Mouse (Mus musculus) gastrocnemius, postnatal 25 days (tissue): ENCODE data around the gene Hopx. TPM values are rescaled to one million over a fixed set of nuclear protein-coding genes. Genes with fewer than 3 reads are reported as not detected.

Experiments
- DNase-seq: peaks from one replicate; pipeline ENCODE4 v3.0.0; 2022
- total RNA-seq, 2 experiments: library from RNA; stranded (reverse); gene quantifications; 1 replicate in 1 of 2; 2 replicates in 1 of 2; pipeline ENCODE4 v1.2.3; 2021

Hopx gene
- total RNA-seq, 2 experiments from 2014 or later, result 3.4 to 5.7 TPM

DNA sequence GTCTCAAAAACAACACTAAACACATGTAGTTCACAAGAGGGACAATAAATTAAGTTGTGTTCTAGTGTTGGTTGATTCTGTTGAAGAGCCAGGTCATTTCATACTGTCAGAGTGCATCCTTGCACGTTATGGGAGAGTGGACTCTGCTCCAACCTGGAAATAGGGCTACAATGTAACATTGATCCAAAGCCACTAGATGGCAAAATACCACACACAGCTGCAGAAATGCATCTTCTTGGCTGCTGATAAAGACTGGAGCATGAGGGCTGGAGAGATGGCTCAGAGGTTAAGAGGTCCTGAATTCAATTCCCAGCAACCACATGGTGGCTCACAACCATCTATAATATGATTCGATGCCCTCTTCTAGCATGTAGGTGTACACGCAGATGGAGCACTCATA lies 43.3 kb downstream of the Hopx start:
- DNase-seq, result no peak

DNA sequence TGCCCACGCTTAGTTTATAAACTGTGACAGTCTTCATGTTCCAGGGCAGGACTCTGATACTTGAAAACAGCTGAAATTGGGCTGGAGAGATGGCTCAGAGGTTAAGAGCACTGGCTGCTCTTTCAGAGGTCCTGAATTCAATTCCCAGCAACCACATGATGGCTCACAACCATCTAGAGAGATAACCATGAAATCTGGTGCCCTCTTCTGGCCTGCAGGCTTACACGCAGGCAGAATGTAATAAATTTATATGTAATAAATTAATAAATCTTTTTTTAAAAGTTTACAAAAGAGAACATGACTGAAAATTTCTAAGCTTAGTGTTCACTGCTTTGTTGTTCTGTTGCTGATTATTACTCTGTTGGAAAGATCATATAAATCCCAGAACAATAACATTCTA lies 43.9 kb downstream of the Hopx start:
- no peak for DNase-seq

DNA sequence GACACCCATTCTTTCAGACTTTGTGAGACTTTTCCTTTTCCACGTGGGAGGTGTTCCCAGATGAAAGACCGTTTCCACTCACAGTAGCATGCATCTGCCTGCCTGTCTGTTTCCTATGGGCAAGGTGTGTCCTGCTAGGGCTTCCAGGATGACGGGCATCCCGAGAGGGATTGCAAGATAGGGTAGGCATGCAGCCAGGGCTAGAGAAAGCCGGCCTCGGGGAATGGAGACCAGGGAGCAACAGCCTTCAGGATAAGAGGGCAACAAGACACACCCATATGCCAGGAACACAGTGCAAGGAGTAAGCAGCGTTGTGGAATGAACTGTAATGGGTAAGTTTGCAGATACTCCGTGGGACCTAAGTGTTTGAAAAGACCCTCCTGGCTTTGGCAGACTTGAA lies 47.6 kb downstream of the Hopx start:
- no peak for DNase-seq

DNA sequence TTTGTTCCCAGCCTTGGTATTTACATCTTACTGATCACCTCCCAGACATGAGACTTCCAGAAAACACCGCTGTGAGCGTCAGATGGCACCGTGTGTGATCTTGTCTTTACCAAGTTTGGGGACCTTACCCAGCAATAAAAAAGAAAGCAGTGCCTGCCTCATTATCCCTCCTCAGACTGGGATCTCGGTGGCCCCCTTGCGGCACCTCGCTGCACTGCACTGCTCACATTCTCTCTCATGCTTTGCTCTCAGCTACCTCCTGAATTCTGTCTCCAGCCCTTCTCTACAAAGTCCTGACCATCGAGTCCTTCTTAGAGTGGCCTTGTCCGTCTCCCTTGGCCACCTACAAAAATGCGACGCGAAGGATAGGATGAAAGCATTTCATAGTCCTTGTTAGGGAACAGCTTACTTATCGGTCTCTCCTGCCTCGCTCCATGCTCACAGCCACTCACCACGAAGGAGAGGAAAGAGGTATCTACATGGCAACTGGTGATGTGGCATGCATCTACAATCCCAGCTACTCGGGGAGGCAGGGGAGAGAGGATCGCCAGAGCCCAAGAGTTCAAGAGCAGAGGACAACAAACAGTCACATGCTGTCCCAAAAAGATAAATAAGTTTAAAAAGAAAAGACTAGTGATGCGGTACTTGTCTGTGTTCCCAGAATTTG lies 53.4 kb downstream of the Hopx start:
- peak; percentile 13 for DNase-seq

DNA sequence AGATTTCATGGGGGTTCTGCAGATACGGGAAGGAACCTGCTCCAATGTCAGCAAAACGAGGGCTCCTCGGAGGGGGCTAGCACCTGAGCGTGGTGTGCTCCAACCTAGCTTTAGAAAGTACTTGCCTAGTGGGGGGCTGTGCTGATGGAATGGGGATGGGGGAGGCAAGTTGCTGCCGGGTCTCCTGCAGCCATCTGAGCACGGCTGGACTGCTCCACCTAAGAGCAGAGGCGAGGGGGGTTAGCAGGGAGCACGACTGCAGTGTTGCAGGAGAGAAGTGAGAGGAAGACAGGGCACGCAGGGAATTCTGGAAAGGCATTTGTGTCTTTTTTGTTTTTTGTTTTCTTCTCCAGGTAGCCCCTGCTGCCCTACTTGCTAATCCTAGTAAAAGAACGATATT lies 54.6 kb downstream of the Hopx start:
- DNase-seq, result no peak

DNA sequence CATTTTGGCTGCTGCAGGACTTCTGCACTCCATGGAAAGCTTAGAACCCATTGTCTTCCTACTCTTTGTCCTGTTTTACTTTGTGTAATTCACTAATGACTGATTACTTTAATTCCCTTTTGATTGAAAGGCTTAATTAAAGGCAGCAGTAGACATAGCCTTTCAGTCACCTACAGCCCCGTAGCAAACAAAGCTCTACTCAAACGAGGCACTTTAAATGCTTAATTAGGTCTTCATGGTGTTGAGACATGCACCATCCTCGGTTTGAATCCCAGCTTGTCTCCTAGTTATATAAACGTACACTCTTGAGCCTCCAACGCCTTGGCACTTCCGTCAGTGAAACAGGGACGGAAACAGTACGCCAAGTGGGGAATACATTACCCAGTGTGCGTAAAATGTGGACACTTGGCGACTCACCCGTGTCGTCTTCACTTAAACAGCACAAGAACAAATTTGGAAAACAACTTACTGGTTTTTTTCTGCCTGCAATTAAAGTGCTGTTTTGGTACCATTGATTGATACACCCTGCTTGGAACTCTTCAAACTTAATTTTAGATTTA lies 58.0 kb downstream of the Hopx start:
- DNase-seq, result no peak

DNA sequence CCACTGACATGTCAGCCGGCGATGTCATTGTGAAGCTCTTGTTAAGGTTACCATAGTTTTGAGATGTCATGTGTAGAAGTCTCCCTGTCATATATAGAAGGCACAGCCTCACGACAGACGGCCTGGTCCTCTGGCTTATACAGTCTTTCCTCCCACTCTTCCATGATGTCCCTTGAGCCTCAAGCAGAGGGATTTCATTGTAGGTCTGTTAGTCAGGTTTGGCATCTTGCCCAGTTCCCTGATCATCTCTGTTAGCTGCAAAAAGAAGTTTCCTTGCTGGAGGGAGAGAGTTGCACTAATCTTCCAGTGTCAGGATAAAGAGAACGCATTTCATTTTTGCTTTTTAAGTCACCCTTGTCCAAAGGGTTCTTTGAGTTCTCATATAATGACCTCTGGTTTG lies 62.3 kb downstream of the Hopx start:
- DNase-seq, result no peak

DNA sequence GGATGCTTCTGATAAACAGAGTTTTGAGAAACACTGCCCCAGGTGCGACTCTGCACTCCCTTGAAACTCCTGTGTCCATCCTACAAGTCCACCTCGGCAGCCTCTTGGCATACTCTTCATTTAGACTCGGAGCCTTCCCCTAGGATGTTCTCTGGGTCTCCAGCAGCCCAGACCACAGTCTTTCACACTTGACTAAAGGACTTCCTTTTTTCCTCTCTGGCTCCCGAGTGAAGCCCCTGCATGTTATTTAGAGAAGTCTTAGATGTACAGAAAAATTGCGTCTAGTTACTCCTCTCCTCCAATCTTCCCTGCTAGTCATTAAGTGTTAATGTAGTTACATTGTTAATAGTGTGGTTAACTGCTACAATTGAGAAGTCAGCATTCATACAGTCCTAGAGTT lies 70.6 kb downstream of the Hopx start:
- no peak for DNase-seq

DNA sequence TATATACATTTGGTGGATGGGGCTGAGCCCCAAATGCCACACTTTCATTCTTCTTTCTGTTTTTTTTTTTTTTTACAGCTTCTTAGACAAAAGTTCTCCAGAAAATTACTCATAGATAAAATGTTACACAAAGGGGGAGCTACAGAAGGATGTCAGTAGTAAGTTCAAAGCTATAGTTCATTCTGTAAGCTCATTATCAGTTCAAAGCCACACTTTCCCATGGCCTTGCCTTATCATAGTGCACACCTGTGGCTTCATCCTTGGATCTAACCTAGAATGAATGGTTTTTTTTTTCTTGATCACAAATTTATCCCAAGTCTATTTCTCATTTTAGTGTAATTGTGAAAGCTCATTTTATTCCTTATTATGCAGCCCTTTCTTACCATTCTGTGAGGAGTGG lies 75.5 kb downstream of the Hopx start:
- no peak for DNase-seq

DNA sequence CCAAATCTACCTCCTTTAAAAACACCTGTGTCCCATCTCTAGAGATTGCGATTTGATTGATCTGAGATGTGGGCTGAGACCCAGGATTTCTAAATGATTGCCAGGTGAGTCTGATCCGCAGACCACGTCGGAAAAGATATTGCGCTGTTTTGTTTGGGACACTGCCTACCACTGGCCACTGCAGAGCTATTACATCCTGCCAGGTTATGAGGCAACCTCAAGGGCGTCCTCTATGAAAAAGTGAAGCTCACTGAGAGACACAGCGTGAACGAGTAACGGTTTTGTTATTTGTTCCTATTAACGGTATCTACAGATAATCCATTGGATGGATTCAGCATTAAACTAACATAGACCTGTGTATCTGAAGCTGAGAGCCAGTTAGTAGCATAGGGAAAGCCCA lies 76.5 kb downstream of the Hopx start:
- no peak for DNase-seq

Other genes with a start within 250 kb of the Hopx start
- gene Aasdh, start 209.6 kb downstream of the Hopx start, total RNA-seq, result 1 to 10 TPM; 7.3 to 7.8 TPM
- 100 to 1,000 TPM; 110 to 117 TPM for gene Paics, start 163.8 kb downstream of the Hopx start, total RNA-seq
- 10 to 100 TPM; 17.7 to 18.7 TPM for gene Ppat, start 163.5 kb downstream of the Hopx start, total RNA-seq
- gene Srp72, start 140.4 kb downstream of the Hopx start, total RNA-seq, result 10 to 100 TPM; 51.3 to 53.1 TPM
- not detected for gene Arl9, start 111.1 kb downstream of the Hopx start, total RNA-seq
- gene Thegl, start 99.1 kb downstream of the Hopx start, total RNA-seq, result not detected
- gene Spink2, start 96.3 kb upstream of the Hopx start, total RNA-seq, result not detected
- gene Rest, start 150.4 kb upstream of the Hopx start, total RNA-seq, result 1 to 10 TPM; 7.9 to 8.0 TPM
- gene Noa1, start 195.0 kb upstream of the Hopx start, total RNA-seq, result 10 to 100 TPM; 12.8 to 18.0 TPM
- gene Polr2b, start 195.0 kb upstream of the Hopx start, total RNA-seq, result 10 to 100 TPM; 21.5 TPM